Mouse (Mus musculus) kidney, postnatal 14 days (tissue): Measurements from ENCODE around the gene Trp53rka.
A peak's percentile ranks its signal among the peaks of the same experiment; 100 is the strongest.

Experiments used
- DNase-seq: peaks from one replicate; pipeline ENCODE4 v3.0.0; 2022; ENCODE audit warnings: mixed read lengths

Gene Trp53rka

DNA sequence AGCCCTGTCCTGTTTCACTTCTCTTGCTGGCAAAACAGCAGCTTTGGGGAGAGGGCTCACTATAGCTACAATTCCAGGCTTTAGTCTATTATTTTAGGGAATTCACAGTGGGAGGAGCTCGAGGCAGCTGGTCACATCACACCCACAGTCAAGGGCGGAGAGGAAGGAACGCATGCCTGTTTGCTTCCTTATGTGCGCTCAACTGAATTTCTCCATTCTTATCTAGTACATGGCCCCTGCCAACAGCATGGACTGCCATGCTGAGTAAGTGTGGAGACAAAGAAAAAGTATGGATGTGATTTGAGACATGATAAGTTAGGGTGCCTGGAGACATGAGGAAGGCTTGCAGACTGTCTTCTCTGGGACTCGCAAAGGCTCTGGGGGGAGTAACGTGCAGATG lies 9.0 kb downstream of the Trp53rka start:
- DNase-seq: no peak

DNA sequence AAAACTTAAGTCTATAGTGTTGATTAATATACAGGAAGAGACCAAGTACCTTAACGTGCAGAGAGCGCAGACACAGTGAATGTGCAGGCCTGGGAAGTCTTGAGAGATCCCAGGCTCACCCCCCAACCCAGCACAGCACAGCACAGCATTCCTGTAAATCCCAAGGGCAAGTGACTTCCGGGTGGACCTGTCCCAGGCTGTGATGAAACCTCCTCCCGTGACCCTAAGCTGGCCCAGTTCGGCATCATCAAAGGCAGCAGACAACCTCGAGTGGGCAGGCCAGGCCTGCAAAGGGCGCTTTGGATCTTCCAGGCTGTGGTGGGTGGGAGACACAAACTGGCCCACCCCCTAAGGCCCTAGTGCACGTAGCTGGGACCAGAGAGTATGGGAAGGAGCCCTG lies 11.1 kb downstream of the Trp53rka start:
- no peak for DNase-seq

GRCm38 (mm10) chr2:165475850-165476249 lies 17.3 kb downstream of the Trp53rka start:
- DNase-seq: no peak

- DNase-seq: no peak
These were observed 17.7 kb downstream of the Trp53rka start for GRCm38 (mm10) chr2:165475412-165475811.

- peak; percentile 70 for DNase-seq
These were observed 20.1 kb downstream of the Trp53rka start, which contains the start of gene Slc13a3 for GRCm38 (mm10) chr2:165473003-165473402. Slc13a3 (minus strand) TSS chr2:165473230.

- no peak for DNase-seq
These were observed 21.2 kb downstream of the Trp53rka start for GRCm38 (mm10) chr2:165471943-165472342.

GRCm38 (mm10) chr2:165470167-165470566 lies 23.0 kb downstream of the Trp53rka start:
- DNase-seq: peak; percentile 43

DNA sequence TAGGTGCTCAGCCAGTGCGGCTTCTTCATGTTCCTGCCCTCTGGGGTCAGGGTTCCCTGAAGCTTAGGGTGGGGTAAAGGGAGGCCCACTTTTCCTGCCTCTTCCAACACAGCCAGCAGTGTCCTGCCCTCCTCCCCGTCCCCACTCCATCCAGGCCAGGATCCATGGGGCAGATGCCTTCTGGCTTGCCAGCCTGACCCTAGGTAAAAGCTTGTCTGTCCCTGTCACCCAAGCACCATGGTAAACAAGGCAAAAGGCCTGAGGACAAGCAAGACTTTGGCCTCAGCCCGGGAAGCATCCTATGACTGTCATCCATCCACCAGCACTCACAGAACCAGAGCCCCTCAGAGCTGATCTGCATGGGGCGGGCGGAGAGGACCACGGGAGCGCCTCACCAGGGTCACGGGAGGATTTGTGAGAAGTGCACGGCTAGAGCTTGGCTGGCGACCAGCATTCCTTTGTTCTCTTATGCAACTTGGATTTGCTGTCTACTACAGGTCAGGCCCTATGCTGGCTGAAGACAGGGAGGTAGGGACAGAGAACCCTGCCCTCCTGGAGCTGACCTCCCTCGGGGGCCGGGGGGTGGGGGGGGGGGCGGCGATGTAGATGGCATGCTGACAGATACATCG lies 25.2 kb downstream of the Trp53rka start:
- peak; percentile 88 for DNase-seq

DNA sequence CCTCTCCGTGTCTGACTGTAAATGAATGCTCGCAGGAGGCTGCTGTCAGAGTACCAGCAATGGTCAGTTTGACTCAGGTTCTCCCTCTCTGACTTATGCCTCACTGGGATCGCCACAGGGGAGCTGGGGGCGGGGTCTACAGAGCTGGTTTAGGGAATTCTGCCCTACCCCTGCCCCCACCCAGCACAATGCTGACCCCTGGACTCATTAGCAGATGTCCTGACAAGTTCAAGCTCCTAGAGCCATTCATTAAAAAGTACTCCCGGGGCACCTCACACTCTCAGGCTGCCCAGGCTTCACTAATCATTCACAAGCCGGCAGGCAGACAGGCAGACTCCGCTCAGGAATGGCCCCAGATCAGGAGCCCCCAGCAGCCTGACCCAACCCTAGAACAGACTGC lies 33.5 kb downstream of the Trp53rka start:
- peak; percentile 91 for DNase-seq

DNA sequence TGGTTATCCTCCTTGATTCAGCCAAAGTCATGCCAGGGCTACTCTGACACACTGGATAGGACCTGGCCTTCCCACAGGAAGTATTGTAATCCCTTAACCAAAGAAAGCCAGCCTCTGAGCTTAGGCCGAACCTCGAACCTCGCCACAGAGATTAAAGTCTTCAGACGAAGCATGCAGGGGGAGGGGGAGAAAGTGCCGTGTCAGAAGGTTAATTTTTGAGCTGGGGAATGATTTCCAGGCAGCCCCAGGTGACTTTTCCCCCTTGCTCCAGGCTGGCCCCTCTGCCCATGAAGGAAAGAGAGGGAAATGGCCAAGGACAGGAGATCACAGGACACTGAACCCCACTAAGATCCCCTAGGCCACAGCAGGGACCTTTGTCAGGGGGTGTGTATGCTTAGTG lies 34.9 kb downstream of the Trp53rka start:
- DNase-seq: peak; percentile 73

- peak; percentile 33 for DNase-seq
These were observed 36.4 kb downstream of the Trp53rka start for GRCm38 (mm10) chr2:165456710-165457109.

GRCm38 (mm10) chr2:165452730-165453693 lies 40.1 kb downstream of the Trp53rka start:
- DNase-seq: no peak

- no peak for DNase-seq
These were observed 44.6 kb downstream of the Trp53rka start for GRCm38 (mm10) chr2:165448475-165448874.

DNA sequence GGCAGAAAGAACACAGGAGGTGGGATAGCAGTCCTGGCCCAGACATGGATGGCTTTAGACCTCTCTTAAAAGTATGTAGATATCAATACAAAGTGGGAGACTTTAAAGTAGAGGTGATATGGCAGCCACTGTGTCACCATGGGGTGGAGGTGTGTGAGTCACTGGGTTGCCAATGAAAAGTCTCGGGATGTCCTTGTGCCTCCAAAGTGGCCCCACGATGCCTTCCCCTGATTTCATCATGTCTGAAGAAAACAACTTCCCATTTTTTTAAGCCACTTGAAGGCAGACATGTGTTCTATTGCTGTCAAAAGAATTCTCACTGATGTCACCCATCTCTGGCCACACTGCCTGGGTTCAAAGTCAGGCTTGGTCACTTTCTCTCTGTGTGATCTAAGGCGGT lies 48.3 kb downstream of the Trp53rka start:
- DNase-seq: no peak

GRCm38 (mm10) chr2:165442981-165443380 lies 50.1 kb downstream of the Trp53rka start:
- DNase-seq: no peak

GRCm38 (mm10) chr2:165441613-165442012 lies 51.5 kb downstream of the Trp53rka start:
- DNase-seq: no peak
